Mouse (Mus musculus): Measurements from ENCODE around the gene Fam185a. TPM values are rescaled to one million over a fixed set of nuclear protein-coding genes. Genes with fewer than 3 reads are reported as not detected.

The Fam185a gene
- total RNA-seq (2022), result 10 to 100 TPM; 12.3 to 14.9 (median 14.8) TPM

- peak; percentile 93 to 98 for DNase-seq (ENCODE audit: low spot score in 2 of 2)
Observed at GRCm38 (mm10) chr5:21424614-21425602, at the start of gene Fam185a, which contains the start of gene Ccdc146. Fam185a (plus strand) TSS chr5:21424958. Ccdc146 (minus strand) TSS chr5:21424677.

GRCm38 (mm10) chr5:21376935-21377334, 47.8 kb upstream of the Fam185a start:
- DNase-seq (ENCODE audit: low spot score in 2 of 2), result no peak

GRCm38 (mm10) chr5:21378397-21378796, 46.4 kb upstream of the Fam185a start:
- no peak for DNase-seq (ENCODE audit: low spot score in 2 of 2)

GRCm38 (mm10) chr5:21381986-21382385, 42.8 kb upstream of the Fam185a start:
- no peak for DNase-seq (ENCODE audit: low spot score in 2 of 2)

GRCm38 (mm10) chr5:21382678-21383077, 42.1 kb upstream of the Fam185a start:
- DNase-seq (ENCODE audit: low spot score in 2 of 2), result no peak

GRCm38 (mm10) chr5:21383392-21384251, 41.1 kb upstream of the Fam185a start:
- DNase-seq (ENCODE audit: low spot score in 2 of 2), result peak; percentile 10 to 32

GRCm38 (mm10) chr5:21384252-21384960, 40.4 kb upstream of the Fam185a start:
- no peak for DNase-seq (ENCODE audit: low spot score in 2 of 2)

- no peak for DNase-seq (ENCODE audit: low spot score in 2 of 2)
Observed at GRCm38 (mm10) chr5:21384976-21385375, 39.8 kb upstream of the Fam185a start.

- no peak for DNase-seq (ENCODE audit: low spot score in 2 of 2)
Observed at GRCm38 (mm10) chr5:21386432-21386831, 38.3 kb upstream of the Fam185a start.

- no peak for DNase-seq (ENCODE audit: low spot score in 2 of 2)
Observed at GRCm38 (mm10) chr5:21387340-21387739, 37.4 kb upstream of the Fam185a start.

- no peak for DNase-seq (ENCODE audit: low spot score in 2 of 2)
Observed at GRCm38 (mm10) chr5:21388855-21389254, 35.9 kb upstream of the Fam185a start.

GRCm38 (mm10) chr5:21391616-21392384, 33.0 kb upstream of the Fam185a start:
- no peak for DNase-seq (ENCODE audit: low spot score in 2 of 2)

GRCm38 (mm10) chr5:21394562-21394961, 30.2 kb upstream of the Fam185a start:
- no peak for DNase-seq (ENCODE audit: low spot score in 2 of 2)

- no peak for DNase-seq (ENCODE audit: low spot score in 2 of 2)
Observed at GRCm38 (mm10) chr5:21395205-21395840, 29.4 kb upstream of the Fam185a start.

- no peak for DNase-seq (ENCODE audit: low spot score in 2 of 2)
Observed at GRCm38 (mm10) chr5:21411261-21411666, 13.5 kb upstream of the Fam185a start.

- DNase-seq (ENCODE audit: low spot score in 2 of 2), result no peak
Observed at GRCm38 (mm10) chr5:21412056-21412455, 12.7 kb upstream of the Fam185a start.

GRCm38 (mm10) chr5:21413322-21413721, 11.4 kb upstream of the Fam185a start:
- DNase-seq (ENCODE audit: low spot score in 2 of 2), result no peak

- DNase-seq (ENCODE audit: low spot score in 2 of 2), result no peak
Observed at GRCm38 (mm10) chr5:21414116-21414820, 10.5 kb upstream of the Fam185a start.

- no peak for DNase-seq (ENCODE audit: low spot score in 2 of 2)
Observed at GRCm38 (mm10) chr5:21418613-21419012, 6.1 kb upstream of the Fam185a start.

Data from layer of hippocampus, adult 8-10 months (tissue).